Mouse (Mus musculus) yolk sac, embryonic 10.5 days (tissue): ENCODE measurements around the gene Mtm1.
"Not testable (repeated sequence)": the region's sequence is repeated elsewhere in the genome, so short reads cannot be mapped to it uniquely, and the experiment has no call there.

Experiments used
- DNase-seq: peaks from one replicate; pipeline ENCODE4 v3.0.0-alpha.2; 2017; ENCODE audit warnings: low spot score

Mtm1 gene

DNA sequence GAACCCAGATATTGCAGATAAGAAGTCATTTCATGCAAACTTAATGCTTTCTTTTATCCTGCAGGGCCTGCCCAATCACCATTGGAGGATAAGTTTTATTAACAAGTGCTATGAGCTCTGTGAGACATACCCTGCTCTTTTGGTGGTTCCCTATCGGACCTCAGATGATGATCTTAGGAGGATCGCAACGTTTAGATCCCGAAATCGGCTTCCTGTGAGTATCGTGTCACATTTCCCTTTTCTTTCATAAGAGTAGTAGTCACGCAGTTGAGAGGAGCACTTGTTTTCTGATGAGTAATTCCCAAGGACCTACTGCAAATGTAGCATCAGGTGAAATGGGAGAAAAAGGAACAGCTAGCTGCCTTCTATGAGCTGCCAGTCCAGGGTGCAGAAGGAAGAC lies 76.5 kb downstream of the Mtm1 start:
- no peak for DNase-seq

DNA sequence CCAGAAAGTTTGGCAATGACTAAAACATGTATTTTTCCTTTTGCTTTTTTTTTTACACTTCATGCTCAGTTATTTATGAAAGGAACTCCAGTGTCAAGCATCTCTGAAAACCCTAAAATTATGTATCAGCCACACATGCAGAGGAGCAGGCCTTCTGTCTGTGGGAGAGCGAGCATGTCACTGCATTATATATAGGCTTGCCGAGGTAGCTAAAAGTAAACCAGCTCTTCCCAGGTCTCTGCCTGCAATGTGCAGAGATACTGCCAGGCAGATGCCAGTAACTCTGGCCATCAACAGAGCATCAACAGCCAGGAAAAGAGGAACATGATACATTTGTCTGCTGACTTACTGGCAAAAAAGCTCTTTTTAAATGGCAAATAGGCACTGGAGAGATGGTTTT lies 83.6 kb downstream of the Mtm1 start:
- no peak for DNase-seq

DNA sequence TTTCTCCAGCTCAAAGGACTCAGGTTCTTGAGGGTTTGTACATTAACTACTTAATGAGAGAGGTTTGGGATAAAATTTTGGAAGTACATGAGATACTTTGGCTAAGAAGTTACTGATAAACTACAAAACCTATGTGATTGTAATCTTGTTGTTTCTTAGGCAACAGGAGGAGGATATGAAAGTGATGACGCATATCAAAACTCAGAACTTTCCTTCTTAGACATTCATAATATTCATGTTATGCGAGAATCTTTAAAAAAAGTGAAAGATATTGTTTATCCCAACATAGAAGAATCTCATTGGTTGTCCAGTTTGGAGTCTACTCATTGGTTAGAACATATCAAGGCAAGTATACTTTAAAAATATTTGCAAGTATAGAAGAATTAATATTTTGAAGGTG lies 85.4 kb downstream of the Mtm1 start:
- no peak for DNase-seq

DNA sequence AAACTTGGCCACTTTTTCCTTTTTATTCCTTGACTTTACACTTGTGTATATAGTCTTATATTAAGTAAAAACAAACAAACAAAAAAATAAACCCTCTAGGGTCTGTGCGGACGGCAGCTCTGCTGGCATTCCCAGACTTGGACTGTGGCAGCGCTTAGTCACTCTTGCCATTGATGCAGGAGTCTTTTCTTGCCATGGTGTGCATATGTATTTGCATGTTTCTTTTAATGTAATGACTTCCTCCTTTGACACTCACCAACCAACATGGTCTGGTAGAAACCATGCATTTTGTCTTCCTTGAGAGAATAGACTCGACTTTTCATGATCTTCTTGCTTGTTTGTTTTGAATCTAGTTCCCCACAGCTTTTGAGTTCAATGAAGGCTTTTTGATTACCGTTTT lies 91.6 kb downstream of the Mtm1 start:
- DNase-seq: no peak

DNA sequence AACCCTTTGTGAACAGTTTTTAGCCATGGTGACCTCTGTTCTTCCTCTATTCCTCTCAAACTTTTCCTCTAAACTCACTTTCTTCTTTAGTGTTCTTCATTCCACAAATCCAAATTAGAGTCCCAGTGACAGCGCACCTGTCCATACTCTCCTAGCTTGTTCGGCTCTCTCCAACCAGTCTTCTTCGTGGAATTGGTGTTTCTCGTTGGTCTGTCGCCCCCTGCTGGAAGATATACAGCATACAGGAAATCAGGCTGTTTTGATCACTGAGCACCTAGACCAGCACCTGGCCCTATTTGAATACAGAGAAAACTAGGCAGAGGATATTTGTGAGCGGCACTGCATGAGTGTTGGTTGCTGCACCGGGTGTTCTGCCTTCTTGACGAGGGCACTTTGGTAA lies 100.7 kb downstream of the Mtm1 start:
- DNase-seq: peak; percentile 13

DNA sequence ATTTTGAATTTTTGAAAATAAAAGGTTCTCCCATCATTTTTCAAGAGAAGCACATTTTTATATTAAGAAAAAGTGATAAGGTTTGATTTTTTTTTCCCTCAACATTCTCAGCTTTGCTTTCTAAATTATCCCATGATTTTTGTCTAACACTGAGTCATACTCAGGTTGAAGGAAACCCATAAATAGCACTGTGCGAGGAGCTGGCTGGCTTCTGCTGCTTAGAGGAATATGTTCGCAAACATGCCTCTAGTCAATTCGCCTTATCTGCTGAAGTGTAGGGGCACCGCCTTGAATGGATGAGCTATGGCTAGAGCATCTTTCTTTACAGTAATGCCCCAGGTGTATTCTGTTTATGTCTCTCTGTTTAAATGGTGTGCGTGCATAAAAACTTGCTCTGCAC lies 103.8 kb downstream of the Mtm1 start:
- DNase-seq: no peak

DNA sequence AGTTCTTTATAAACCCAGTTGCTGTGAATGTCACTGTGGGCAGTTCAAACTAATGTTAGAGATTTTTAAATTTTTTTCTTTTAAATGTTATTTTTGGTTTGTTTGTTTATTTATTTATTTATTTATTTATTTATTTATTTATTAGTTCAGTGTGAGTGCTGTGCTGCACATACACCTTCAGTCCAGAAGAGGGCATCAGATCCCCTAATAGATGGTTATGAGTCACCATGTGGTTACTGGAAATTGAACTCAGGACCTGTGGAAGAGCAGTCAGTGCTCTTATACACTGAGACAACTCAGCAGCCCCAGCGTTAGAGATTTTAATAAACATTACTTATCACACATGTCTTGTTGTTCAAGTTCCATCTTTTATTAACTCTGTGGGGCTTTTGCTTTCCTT lies 141.5 kb downstream of the Mtm1 start:
- DNase-seq: no peak

DNA sequence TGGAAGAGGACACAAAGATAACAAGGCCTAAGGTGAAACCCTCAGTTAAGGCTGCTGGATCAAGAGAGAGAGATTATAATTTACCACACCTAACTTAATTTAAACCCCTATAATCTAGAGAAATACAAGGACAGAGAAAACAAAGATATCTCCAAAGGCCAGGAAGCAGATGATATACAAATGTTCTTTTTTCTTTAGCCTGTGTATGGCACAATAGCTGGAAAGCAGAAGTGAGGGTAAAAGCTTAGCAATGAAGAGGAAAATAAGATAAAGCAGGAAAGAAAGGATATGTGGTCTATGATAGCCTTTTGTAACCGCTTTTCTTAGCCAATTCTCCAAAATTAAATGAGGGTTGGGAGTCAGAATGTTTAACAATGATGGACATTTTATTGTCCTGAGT lies 144.8 kb downstream of the Mtm1 start:
- DNase-seq: no peak

DNA sequence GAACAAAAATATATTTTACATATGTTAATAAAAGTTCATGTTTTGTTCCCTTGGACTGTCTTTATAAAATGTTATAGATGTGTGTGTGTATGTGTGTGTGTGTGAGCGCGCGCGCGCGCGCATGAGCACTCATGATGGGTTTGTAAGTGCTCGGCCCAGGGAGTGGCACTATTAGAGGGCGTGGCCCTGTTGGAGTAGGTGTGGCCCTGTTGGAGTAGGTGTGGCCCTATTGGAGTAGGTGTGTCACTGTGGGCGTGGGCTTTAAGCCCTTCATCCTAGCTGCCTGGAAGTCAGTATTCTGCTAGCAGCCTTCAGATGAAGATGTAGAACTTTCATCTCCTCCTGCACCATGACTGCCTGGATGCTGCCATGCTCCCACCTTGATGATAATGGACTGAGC lies 151.2 kb downstream of the Mtm1 start:
- not testable (repeated sequence) for DNase-seq

DNA sequence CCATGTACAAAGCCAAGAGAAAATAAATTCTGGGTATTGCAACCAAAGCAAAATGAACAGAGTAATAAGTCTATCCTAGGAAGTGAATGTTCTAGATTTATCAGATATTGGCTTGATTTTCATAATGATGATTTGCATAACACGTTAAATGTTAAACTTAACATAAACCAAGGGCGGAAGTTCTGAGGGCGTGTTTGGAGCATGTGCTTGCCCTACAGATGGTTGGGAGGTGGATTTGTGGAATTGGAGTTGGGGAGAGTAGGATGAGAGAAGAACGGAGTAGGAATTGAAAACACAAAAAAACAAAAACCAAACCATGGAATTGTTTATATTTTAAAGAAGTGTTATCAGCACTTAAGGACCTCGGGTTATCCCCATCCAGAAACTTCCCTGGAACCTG lies 153.5 kb downstream of the Mtm1 start:
- DNase-seq: no peak

DNA sequence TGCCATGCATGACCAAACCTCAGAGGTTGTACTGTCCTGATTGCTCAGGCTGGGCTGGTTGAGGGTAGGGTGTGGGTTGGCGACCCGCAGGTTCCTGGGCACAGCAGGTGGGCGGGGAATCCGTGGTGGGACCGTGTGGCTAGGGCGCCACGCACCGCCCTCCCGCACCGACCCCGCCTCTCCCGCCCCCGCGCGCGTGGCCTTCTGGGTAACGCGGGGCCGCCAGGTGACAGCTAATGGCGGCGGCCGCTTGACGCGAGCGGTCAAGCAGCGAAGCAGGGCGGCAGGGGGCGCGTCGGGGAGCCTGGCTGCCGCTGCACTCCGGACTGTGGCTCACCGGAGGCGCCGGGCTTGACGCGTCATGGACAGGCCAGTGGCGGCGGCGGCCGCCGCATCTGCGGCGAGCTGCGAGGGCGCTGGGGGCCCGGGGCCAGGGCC lies 154.0 kb downstream of the Mtm1 start, which contains the start of gene Mtmr1:
TSS of gene Mtmr1 (plus strand) at position 207 of the 438 bp plus-strand sequence.
- DNase-seq: peak; percentile 71

DNA sequence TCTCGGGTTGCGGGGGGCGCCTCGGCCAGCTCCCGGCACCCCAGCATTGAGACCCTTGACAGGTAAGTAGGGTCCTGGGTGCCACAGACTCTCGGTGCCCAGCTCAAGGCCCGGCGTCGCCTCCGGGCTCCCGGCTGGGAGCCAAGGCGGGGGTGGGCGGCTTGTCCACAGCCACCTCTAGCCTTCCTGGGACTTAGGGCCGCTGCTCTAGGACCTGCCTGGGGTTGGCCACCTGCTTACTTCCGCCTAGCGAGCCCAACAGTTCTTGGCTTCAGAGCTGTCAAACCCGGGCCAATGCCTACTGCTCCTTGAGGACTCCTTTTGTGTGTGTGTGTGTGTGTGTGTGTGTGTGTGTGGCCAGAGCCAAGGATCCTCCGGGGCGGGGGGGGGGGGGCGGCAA lies 154.4 kb downstream of the Mtm1 start:
- DNase-seq: no peak
